Mouse (Mus musculus): ENCODE data around the gene Dcun1d3. TPM values are rescaled to one million over a fixed set of nuclear protein-coding genes. Genes with fewer than 3 reads are reported as not detected.

The Dcun1d3 gene
- total RNA-seq, 1 experiment from 2014 or later, result 16.2 TPM

DNA sequence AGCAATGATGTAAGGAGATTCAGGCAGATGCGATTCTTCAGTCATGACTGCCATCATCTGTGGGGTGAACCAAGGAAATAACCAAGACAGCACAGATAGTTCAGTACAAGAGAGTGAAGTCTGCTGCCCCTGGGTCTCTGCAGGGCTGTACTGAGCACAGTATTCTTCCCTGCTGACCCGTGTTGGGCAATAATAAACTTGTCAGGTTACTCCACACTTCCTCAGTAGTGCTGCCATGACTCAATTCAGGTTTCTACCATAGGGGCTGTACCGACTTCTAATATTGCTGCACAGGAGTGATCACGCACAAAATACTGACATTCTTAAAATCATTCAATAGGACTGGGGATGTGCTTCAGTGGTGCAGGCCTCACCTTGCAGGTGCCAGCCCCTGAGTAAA lies 16.9 kb downstream of the Dcun1d3 start:
- ATAC-seq (ENCODE audit: extremely low read depth, insufficient number of reproducible peaks, low FRiP score, poor library complexity, severe bottlenecking), result peak; percentile 82

DNA sequence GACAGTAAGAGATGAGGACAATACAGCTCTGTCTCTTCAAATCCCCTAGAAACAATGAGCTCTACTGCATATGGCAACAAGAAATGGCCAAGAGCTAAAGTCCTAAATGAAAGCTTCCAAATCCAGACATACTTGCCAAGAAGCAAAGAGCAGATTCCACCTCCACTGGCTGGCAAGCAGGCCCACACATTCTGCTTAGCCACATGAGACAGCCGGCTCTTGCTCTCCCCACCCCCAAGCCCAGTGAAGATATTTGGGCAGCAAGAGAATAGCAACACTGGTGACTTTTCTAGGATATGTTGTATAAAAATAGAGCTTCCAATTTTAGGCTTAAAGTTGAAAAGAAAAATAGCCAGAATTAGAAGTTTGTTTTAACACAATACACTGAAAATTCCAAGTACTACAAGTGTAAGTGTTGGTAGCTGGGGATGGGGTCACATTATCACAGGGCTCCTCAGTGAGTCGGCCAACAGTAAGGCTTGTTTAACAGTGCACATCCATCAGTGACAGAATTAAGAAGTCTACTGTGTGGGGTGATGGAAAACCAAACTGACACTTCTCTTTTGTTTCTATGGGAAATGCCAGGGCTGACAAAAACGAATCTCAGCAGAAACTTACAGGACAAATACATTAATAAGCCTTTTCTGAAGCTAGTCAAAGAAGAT lies 20.2 kb downstream of the Dcun1d3 start:
- no peak for ATAC-seq (ENCODE audit: extremely low read depth, insufficient number of reproducible peaks, low FRiP score, poor library complexity, severe bottlenecking)

DNA sequence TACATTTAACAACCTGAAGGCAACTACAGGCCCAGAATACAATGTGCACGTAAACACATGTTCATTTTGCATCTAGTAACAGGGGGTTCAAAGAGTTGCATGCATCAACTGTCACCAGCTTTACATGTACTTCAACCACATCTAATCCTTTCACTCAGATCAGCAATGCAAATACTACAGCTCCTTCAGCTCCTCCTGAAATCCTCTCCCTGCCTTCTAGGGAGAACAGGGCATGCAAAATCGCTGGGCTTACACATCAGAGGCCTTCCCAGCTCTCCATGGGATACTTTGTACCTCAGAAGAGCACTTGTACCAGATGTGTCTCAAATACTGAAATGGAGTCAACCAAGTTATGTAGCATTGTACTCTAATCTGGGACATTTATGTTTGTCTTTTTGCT lies 23.0 kb downstream of the Dcun1d3 start:
- no peak for ATAC-seq (ENCODE audit: extremely low read depth, insufficient number of reproducible peaks, low FRiP score, poor library complexity, severe bottlenecking)

DNA sequence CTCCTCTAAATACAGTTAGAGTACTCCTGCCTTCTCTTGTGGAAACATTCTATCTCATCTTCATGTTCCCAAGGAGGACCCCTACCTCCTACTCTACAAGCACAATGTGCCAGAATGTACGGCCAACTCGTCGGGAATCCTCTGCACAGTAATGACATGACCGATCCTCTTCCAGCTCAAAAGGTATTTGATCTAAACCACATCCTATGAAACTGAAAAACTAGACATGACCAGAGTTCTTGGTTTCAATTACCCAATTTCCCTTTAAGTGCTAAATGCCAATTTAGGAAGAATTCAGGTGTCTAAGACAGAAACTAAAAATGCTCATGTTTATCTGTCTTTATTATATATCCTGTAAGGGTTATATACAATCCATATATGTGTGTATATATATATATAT lies 23.9 kb downstream of the Dcun1d3 start:
- no peak for ATAC-seq (ENCODE audit: extremely low read depth, insufficient number of reproducible peaks, low FRiP score, poor library complexity, severe bottlenecking)

DNA sequence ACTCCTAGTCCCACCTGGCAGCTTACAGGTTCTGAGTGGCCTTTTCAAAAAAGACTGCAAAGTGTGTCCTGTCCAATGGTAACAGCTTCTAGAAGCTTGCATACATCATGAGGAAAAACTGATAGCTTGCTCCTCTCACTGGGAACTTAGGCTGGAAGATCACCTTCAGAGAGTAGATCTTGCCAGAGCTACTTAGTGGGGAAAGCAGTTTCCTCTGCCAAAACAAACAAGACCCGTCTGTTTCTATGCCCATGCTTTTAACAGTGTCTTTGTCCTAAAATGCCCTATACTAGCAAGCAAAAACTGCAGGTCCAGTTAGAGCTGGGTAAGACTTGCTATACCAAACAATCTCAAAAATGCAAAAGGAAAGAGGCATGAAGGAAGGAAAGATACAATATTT lies 30.0 kb downstream of the Dcun1d3 start:
- ATAC-seq (ENCODE audit: extremely low read depth, insufficient number of reproducible peaks, low FRiP score, poor library complexity, severe bottlenecking), result no peak

DNA sequence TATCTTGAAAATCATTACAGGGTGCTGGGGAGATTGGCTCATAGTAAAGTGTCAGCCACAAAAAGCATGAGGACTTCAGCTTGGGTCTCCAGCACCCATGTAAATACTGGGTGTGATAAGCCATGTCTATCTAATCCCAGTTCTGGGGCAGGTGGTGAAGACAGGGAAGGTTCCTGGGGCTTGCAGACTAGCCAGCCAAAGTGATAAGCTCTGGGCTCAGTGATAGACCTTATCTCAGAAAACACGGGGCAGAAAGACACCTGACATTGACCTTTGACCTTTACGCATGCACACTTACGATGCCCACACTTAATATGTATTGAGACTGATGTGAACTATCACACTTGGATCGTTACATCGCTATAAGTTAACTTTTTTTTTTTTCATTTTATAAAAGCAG lies 31.6 kb downstream of the Dcun1d3 start:
- ATAC-seq (ENCODE audit: extremely low read depth, insufficient number of reproducible peaks, low FRiP score, poor library complexity, severe bottlenecking), result no peak

DNA sequence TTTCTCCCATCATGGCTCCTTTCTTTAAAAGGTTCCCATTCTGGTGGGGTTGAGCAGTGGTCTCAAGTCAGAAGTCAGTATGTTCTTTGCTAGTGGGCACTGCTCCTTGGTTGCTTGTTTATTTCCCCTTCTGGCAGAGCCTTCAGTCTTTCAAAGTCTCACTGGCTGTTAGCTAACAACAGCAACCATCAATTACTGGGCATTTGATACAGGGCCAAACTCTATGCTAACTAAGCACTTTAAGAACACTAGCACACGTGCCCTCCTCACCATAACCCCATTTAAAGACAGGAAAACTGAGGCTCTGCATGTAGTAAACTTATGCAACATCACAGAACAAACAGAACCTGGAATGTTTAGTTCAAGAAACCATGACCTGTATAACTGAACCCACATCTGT lies 33.9 kb downstream of the Dcun1d3 start:
- no peak for ATAC-seq (ENCODE audit: extremely low read depth, insufficient number of reproducible peaks, low FRiP score, poor library complexity, severe bottlenecking)

DNA sequence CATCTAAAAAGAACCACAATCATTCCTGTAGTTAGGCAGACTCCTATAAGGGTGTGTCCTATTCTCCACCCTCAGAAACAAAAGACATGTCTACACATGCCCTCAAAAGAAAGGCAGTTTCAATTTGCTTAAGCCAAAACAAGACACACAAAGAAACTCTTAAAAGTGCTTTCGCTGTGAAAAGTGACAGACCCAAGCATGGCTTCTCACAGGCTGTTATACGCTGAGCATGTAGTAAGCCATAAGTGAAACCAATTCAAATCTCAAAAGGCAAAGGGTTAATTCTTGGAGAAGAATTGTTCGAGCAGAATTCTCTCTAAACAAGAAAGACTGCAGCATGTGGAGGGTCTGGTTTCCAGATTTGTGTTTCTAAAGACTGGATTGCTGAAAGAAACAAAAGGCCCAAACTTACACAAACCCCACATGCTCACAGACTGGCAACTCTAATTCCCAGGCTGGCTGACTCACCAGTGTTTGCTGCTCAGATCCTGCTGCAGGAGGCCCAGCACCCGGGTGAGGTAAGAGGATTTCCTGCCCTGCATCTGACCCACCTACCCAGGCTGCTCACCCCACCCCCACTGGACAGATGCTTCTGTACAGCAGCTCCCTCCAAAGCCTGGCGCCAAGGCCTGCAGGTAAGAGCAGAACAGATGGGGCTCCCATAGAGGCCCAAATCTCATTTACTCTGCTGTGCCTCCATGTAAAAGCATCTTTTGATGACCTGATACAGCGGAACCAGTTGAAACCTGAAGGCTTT lies 34.6 kb downstream of the Dcun1d3 start:
- peak; percentile 56 for ATAC-seq (ENCODE audit: extremely low read depth, insufficient number of reproducible peaks, low FRiP score, poor library complexity, severe bottlenecking)

DNA sequence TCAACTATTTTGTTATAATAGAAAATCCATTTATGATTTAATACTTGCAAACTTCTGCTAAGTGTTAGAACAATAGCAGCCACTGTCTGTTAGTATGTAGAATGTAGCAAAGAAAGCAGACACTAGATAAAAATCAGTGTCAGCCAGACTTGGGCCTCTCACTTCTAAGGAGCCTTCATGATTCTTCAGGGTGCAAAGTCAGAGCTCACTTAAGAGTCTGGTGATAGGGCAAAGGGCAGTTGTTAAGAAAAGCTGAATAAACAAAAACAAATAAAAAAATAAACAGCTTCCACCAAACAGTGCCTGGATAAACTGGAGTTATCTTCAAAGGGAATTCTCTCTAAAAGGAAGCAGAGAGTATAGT lies 35.1 kb downstream of the Dcun1d3 start:
- no peak for ATAC-seq (ENCODE audit: extremely low read depth, insufficient number of reproducible peaks, low FRiP score, poor library complexity, severe bottlenecking)

DNA sequence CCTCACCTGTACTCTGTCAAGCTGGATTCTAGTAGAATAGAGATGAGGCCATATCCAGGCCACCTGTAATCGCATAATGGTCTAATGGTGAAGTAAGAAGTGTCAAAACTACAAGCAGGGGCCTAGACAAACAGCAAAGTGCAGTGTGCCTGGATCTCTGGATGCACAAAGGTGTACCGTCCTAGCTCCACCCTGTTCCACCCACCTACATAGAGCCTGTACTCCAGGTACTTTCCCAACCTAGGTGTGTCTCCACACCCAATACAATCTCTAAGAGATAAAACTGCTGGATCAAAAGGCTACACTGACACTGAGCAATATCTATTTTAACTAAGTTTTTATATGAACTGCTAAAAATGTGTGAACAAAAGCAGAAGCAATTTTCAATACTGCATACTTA lies 35.5 kb downstream of the Dcun1d3 start:
- no peak for ATAC-seq (ENCODE audit: extremely low read depth, insufficient number of reproducible peaks, low FRiP score, poor library complexity, severe bottlenecking)

DNA sequence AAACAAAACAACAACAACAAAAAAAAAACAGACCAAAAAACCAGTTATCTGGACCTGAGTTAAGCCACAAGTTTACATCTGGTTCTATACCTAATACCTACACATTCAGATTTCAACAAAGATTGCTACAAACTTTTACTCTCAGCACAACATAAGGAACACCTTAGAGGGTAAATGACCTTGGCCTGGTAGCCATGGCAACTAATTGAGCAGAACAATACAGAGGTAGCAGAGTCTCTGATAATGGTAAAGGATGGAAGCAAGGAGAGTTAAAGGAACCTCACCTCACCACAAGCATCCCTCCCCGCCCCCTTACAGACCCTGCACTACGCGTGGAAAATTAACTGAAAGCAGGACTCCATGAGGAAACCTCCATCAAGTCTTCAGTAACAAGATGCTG lies 36.0 kb downstream of the Dcun1d3 start:
- ATAC-seq (ENCODE audit: extremely low read depth, insufficient number of reproducible peaks, low FRiP score, poor library complexity, severe bottlenecking), result no peak

DNA sequence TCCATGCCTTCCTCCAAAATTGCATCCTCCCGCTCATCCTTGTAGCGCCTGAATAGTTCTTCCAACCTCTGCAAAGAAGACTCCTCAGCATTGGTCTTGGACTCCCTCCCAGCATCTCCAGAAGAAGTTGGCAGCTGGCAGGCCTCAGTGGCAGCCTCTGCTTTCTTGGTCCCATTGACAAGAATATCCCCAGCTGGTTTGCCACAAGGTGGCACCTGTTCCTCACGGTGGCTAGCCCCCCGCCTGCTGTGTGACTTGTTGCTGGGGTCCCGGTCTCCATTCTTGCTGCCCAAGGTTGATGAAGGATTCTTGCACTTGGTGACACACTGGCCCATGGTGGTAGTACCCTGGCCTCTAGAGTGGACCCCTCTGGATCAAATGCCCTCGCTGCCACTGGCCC lies 36.6 kb downstream of the Dcun1d3 start:
- ATAC-seq (ENCODE audit: extremely low read depth, insufficient number of reproducible peaks, low FRiP score, poor library complexity, severe bottlenecking), result no peak

DNA sequence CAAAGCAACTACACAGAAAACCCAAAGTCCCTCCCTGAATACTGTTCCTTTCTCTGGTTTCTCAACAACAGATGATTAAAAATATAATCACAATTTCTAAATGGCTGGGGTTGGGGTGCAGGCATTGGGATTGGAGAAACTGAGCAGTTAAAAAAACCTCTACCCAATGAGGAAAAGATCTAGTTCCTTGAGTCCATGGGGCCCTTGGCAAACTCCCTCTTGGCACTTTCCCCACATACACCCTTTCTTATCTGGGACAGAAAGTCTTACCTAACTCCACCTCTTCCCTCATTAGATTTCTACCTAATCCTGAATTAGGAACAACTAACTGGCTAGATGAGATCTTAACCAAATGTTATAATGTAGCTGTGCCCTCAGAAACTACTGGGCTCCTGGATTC lies 41.1 kb downstream of the Dcun1d3 start:
- ATAC-seq (ENCODE audit: extremely low read depth, insufficient number of reproducible peaks, low FRiP score, poor library complexity, severe bottlenecking), result no peak

DNA sequence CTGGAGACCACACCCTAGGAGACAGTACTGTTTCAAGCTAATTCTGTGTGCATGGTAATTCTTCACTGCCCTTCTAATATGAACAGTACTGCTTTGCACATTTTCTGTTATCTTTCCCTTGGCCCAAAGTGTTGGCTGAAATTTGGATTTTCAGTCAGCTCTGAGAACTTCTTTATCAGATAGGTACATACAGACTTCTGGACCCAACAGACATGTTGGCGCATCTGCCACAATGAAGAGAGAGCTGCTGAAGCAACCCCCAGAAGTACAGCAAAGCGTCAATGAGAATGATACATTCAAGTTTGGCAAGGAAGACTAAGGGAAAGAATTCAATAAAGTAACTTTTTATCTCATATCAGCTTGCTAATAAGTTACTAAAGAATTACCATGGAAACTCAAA lies 41.7 kb downstream of the Dcun1d3 start:
- ATAC-seq (ENCODE audit: extremely low read depth, insufficient number of reproducible peaks, low FRiP score, poor library complexity, severe bottlenecking), result no peak

DNA sequence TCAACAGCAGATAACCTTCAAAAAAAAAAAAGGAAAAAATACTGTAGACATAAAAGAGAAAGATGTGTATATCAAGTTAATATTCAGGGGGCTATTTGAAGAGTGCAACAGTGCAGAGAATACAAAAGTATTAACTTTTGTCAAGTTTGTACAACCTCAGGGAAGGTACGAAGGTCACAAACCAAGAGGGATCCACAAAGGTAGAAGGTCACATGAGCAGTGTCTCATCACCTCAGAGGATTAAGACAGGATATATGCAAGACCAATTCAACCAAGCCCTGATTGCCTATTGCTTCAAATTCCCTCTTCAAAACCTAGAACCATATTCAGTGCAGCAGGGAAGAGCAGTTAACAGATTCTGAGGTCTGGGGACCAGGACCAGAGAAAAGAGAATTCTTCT lies 42.9 kb downstream of the Dcun1d3 start:
- no peak for ATAC-seq (ENCODE audit: extremely low read depth, insufficient number of reproducible peaks, low FRiP score, poor library complexity, severe bottlenecking)

DNA sequence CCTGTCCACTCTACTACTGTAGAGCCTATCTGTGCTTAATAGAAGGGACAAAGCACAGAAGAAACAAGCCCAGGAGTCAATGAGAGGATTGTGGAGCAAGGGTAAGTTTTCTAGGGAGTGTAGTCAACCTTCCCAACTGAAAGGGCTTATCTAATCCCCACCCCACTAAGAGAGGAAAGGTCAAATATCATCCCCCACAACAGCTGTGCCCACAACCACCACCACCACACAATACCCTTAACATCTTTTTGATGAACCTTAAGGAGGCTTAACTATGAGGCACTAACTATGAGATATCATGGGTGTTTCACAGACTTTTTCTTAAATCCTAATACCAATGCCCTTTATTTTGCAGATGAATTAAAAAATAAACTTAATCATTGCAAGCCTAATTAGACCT lies 43.6 kb downstream of the Dcun1d3 start:
- ATAC-seq (ENCODE audit: extremely low read depth, insufficient number of reproducible peaks, low FRiP score, poor library complexity, severe bottlenecking), result no peak

DNA sequence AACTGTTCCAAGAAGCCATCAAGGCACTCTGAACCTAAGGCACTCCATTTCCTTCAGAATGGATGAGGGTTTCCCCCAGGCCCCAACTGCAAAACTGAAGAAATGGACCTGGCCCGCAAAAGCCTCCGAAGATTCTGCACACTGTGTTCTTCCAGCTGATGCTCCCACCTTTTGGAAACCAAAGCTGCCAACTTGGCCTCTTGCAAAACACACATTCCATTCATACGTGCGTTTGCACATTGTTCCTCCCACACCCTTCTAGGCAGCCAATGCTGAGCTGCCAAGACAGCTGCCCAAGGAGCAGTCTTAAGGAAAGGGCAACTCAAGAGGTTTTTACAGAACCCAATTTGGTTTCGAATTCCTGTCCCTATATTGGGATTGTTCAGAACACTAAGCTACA lies 45.4 kb downstream of the Dcun1d3 start:
- ATAC-seq (ENCODE audit: extremely low read depth, insufficient number of reproducible peaks, low FRiP score, poor library complexity, severe bottlenecking), result no peak

DNA sequence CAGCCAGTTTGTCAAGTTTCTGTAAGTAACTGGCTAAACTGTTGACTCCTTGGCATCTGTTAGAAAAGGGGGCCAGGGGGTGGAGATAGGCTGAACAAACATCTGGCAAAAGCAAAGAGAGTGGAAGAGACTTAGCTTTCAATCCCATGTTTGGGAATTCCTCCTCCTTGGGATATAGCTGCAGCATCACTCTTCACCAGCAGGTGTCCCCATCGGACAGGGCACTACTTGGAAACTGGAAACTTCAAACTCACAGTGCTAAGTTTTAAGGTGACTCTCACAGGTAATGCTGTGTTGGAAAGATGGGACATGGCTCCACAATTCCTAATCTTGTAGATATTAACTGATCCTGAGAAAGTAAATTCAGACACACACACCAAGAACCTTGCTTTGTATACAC lies 47.0 kb downstream of the Dcun1d3 start:
- ATAC-seq (ENCODE audit: extremely low read depth, insufficient number of reproducible peaks, low FRiP score, poor library complexity, severe bottlenecking), result 0 out of 2 replicates have a peak, but pooled peaks have one; percentile 36

DNA sequence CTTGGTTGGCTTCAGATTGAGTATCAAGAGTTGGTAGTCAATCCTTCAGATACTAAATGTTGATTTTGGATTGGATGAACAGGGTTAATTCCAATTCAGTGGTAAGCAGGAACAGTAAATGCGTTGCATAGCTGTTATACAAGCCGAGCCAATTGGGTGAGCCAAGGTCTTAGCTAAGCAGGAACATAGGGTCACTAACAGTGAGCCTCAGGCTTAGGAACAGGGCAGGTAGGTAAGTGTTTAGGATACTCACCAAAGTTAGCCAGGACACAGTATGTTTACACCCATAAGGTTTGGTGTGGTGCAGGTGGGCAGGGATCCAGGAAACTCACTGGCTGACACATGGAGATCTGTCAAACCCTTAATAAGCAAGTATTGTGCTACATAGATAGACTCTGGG lies 48.7 kb downstream of the Dcun1d3 start:
- no peak for ATAC-seq (ENCODE audit: extremely low read depth, insufficient number of reproducible peaks, low FRiP score, poor library complexity, severe bottlenecking)

DNA sequence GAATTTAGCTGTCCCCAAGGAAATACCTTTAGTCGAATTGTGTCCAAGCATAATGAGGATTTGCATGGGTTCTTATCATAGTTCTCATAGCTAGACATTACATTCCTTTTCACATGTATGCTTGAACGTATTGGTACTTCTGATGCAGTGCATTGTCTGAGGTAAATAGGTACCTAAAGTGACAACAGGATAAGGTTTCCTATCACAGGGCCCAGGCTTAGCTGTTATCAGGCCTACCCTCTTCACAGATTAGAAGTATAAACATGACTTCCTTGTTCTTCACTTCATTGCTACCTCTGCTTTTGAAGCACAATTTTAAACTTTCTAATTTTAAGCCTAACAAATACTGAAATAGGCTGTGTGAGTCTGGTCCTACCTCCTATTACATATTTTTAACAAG lies 50.6 kb downstream of the Dcun1d3 start:
- no peak for ATAC-seq (ENCODE audit: extremely low read depth, insufficient number of reproducible peaks, low FRiP score, poor library complexity, severe bottlenecking)
